Mouse (Mus musculus) megakaryocyte progenitor cell, adult 5-6 weeks (primary cell): Measurements from ENCODE around the gene Olfr1086. TPM values are rescaled to one million over a fixed set of nuclear protein-coding genes. Genes with fewer than 3 reads are reported as not detected.
"Not testable (repeated sequence)": the region's sequence is repeated elsewhere in the genome, so short reads cannot be mapped to it uniquely, and the experiment has no call there.

Experiments used
- ATAC-seq: replicated peaks from 2 replicates; pipeline ENCODE4 v1.8.0; 2016; ENCODE audit warnings: mild to moderate bottlenecking, moderate TSS enrichment, inconsistent platforms; ENCODE audit not compliant: poor library complexity
- total RNA-seq, 2 experiments: library from RNA; stranded (forward) in 1 of 2; stranded (reverse) in 1 of 2; fragments of 157-497, 149-512 nt in 1 of 2; fragments of 200-1000 nt in 1 of 2; gene quantifications; 2 replicates each; pipeline versions ENCODE4 v1.2.3 to v1.2.4; 2015 to 2017

Gene Olfr1086
- total RNA-seq (2015) = not detected in 2 replicates
- total RNA-seq (2017) = not detected in 2 replicates

GRCm38 (mm10) chr2:86679992-86680391 lies at the start of gene Olfr1086:
Gene Olfr1086 (minus strand): TSS chr2:86680092.
- no peak for ATAC-seq

GRCm38 (mm10) chr2:86698295-86698694 lies 18.4 kb upstream of the Olfr1086 start, which contains the start of gene Olfr1087:
Gene Olfr1087 (minus strand): TSS chr2:86698395.
- ATAC-seq = no peak

GRCm38 (mm10) chr2:86661919-86662318 lies 18.0 kb downstream of the Olfr1086 start, which contains the start of gene Olfr1085:
Gene Olfr1085 (minus strand): TSS chr2:86662019.
- no peak for ATAC-seq

GRCm38 (mm10) chr2:86639625-86640024 lies 40.3 kb downstream of the Olfr1086 start, which contains the start of gene Olfr1084:
Gene Olfr1084 (minus strand): TSS chr2:86639725.
- ATAC-seq = not testable (repeated sequence)

Other genes starting within 250 kb of the Olfr1086 start
- gene Olfr1065, start 229.5 kb downstream of the Olfr1086 start, total RNA-seq (2015) = not detected in 2 replicates
- gene Olfr1065, start 229.5 kb downstream of the Olfr1086 start, total RNA-seq (2017) = not detected in 2 replicates
- not detected in 2 replicates for gene Olfr1066, start 223.8 kb downstream of the Olfr1086 start, total RNA-seq (2015)
- not detected in 2 replicates for gene Olfr1066, start 223.8 kb downstream of the Olfr1086 start, total RNA-seq (2017)
- not detected in 2 replicates for gene Olfr228, start 192.7 kb downstream of the Olfr1086 start, total RNA-seq (2015)
- gene Olfr228, start 192.7 kb downstream of the Olfr1086 start, total RNA-seq (2017) = not detected in 2 replicates
- not detected in 2 replicates for gene Olfr1076, start 171.6 kb downstream of the Olfr1086 start, total RNA-seq (2015)
- gene Olfr1076, start 171.6 kb downstream of the Olfr1086 start, total RNA-seq (2017) = not detected in 2 replicates
- gene Olfr1079, start 137.6 kb downstream of the Olfr1086 start, total RNA-seq (2015) = not detected in 2 replicates
- gene Olfr1079, start 137.6 kb downstream of the Olfr1086 start, total RNA-seq (2017) = not detected in 2 replicates
- not detected in 2 replicates for gene Olfr1080, start 121.9 kb downstream of the Olfr1086 start, total RNA-seq (2015)
- not detected in 2 replicates for gene Olfr1080, start 121.9 kb downstream of the Olfr1086 start, total RNA-seq (2017)
- not detected in 2 replicates for gene Olfr1082, start 81.1 kb downstream of the Olfr1086 start, total RNA-seq (2015)
- not detected in 2 replicates for gene Olfr1082, start 81.1 kb downstream of the Olfr1086 start, total RNA-seq (2017)
- not detected in 2 replicates for gene Olfr1084, start 40.4 kb downstream of the Olfr1086 start, total RNA-seq (2015)
- not detected in 2 replicates for gene Olfr1084, start 40.4 kb downstream of the Olfr1086 start, total RNA-seq (2017)
- gene Olfr1085, start 18.1 kb downstream of the Olfr1086 start, total RNA-seq (2015) = not detected in 2 replicates
- gene Olfr1085, start 18.1 kb downstream of the Olfr1086 start, total RNA-seq (2017) = not detected in 2 replicates
- not detected in 2 replicates for gene Olfr1087, start 18.3 kb upstream of the Olfr1086 start, total RNA-seq (2015)
- not detected in 2 replicates for gene Olfr1087, start 18.3 kb upstream of the Olfr1086 start, total RNA-seq (2017)
- gene Olfr1089, start 53.6 kb upstream of the Olfr1086 start, total RNA-seq (2015) = not detected in 2 replicates
- not detected in 2 replicates for gene Olfr1089, start 53.6 kb upstream of the Olfr1086 start, total RNA-seq (2017)
- not detected in 2 replicates for gene Olfr1090, start 78.9 kb upstream of the Olfr1086 start, total RNA-seq (2015)
- gene Olfr1090, start 78.9 kb upstream of the Olfr1086 start, total RNA-seq (2017) = not detected in 2 replicates
- not detected in 2 replicates for gene Olfr1093, start 102.4 kb upstream of the Olfr1086 start, total RNA-seq (2015)
- gene Olfr1093, start 102.4 kb upstream of the Olfr1086 start, total RNA-seq (2017) = not detected in 2 replicates
- not detected in 2 replicates for gene Olfr141, start 129.9 kb upstream of the Olfr1086 start, total RNA-seq (2015)
- not detected in 2 replicates for gene Olfr141, start 129.9 kb upstream of the Olfr1086 start, total RNA-seq (2017)
- not detected in 2 replicates for gene Olfr1094, start 144.6 kb upstream of the Olfr1086 start, total RNA-seq (2015)
- gene Olfr1094, start 144.6 kb upstream of the Olfr1086 start, total RNA-seq (2017) = not detected in 2 replicates
- gene Olfr1095, start 171.6 kb upstream of the Olfr1086 start, total RNA-seq (2015) = not detected in 2 replicates
- not detected in 2 replicates for gene Olfr1095, start 171.6 kb upstream of the Olfr1086 start, total RNA-seq (2017)
- not detected in 2 replicates for gene Gm13723, start 194.7 kb upstream of the Olfr1086 start, total RNA-seq (2015)
- gene Gm13723, start 194.7 kb upstream of the Olfr1086 start, total RNA-seq (2017) = not detected in 2 replicates
- not detected in 2 replicates for gene Olfr1097, start 212.1 kb upstream of the Olfr1086 start, total RNA-seq (2015)
- not detected in 2 replicates for gene Olfr1097, start 212.1 kb upstream of the Olfr1086 start, total RNA-seq (2017)
- not detected in 2 replicates for gene Olfr1098, start 244.5 kb upstream of the Olfr1086 start, total RNA-seq (2015)
- not detected in 2 replicates for gene Olfr1098, start 244.5 kb upstream of the Olfr1086 start, total RNA-seq (2017)